In the genomic region with DNA sequence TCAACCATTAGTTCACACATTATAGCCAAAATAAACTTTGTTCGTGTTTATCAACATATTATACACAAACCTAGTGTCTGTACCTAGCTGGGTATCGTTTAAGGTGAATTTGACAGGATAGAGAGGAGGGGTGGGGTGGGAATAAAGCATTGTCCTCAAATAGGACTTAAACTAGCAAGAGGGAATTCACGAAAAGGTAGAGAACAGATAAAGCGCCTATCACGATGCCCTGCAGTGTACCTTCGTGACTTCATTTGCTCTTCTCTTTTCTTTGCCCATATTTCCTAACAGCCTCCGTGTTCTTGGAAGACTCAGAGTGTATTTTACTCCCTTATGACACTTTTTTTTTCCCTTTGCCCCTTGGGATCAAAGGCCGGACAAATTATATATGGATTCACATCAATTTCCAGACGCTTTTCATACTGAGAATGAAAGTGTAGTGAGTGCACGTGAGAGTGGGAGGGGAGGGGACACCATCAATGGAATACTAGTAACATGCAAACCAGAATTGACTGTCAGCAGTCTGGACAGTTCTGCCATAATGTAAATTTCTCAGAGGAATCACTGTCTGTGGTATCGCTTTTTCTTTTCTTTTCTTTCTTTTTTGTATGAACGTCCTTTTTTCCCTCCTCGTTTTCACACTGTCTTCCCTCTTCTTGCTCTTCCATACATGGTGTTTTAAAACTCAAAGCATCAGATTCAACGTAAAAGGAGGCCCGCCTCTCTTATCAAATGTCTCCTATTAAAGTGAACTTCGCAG, we compare ENCODE assay signal across 13 mouse cellular contexts. TPM values are rescaled to one million over a fixed set of nuclear protein-coding genes. Genes with fewer than 3 reads are reported as not detected.
DNase-seq lines count a peak whose midpoint lies in the region; ATAC-seq and TF ChIP-seq lines count a peak whose summit lies in the region.
"Had no signal": no experiment of that assay in that cellular context is flagged by ENCODE, and none has a peak within 500 bp of the region (broad histone marks: within the 10 kb centered on the region; RNA-seq: fewer than 3 reads in every experiment).

No protein-coding gene starts in this region.

- DNase-seq in hindbrain, postnatal 0 days (ENCODE audit: low spot score): no peak
- DNase-seq in embryo, embryonic 9.5 days (ENCODE audit: extremely low spot score): peak; percentile 31
- DNase-seq in induced T-regulatory cell, adult 2 months (ENCODE audit: low read depth): peak; percentile 16
- no peak for DNase-seq in thymus, postnatal 36 days
- DNase-seq in testis, postnatal 14 days (ENCODE audit: low spot score): no peak
- DNase-seq: kidney, postnatal 10 days; layer of hippocampus, postnatal 36 days; lung, postnatal 36 days had no signal

- peaks cover 75% of the 10 kb centered on the region for H3K27me3 ChIP-seq in hindbrain, embryonic 15.5 days
- H3K27me3 ChIP-seq in hindbrain, postnatal 0 days (ENCODE audit: insufficient read depth, low read length): peaks cover 79% of the 10 kb centered on the region
- peaks cover 33% of the 10 kb centered on the region for H3K27me3 ChIP-seq in midbrain, embryonic 15.5 days (replicated peaks)
- H3K27me3 ChIP-seq: CH12.LX, Patski had no signal

- H3K9me3 ChIP-seq in hindbrain, embryonic 15.5 days: no peaks in the 10 kb centered on the region
- no peaks in the 10 kb centered on the region for H3K9me3 ChIP-seq in hindbrain, postnatal 0 days (ENCODE audit: low read length)
- H3K9me3 ChIP-seq in midbrain, embryonic 15.5 days: no peaks in the 10 kb centered on the region

- no peak overlapping the region for H3K27ac ChIP-seq in hindbrain, embryonic 15.5 days (replicated peaks)
- H3K27ac ChIP-seq in hindbrain, postnatal 0 days: no peak overlapping the region
- no peak overlapping the region for H3K27ac ChIP-seq in midbrain, embryonic 15.5 days
- H3K27ac ChIP-seq: stomach, postnatal 0 days had no signal

- no peak for TF ChIP-seq CTCF in hindbrain, postnatal 0 days (IDR thresholded peaks at IDR 0.05; ENCODE audit: low read depth)

- 0 out of 2 replicates have a peak overlapping the region, but pooled peaks have one; percentile 6 for H3K4me2 ChIP-seq in hindbrain, embryonic 15.5 days
- H3K4me2 ChIP-seq in hindbrain, postnatal 0 days (ENCODE audit: low read depth, low read length): no peak overlapping the region
- H3K4me2 ChIP-seq in midbrain, embryonic 15.5 days: peak overlapping the region; percentile 76

- 3% methylated on average over 16 of the region's 16 CpGs for WGBS in hindbrain, embryonic 15.5 days
- 6% methylated on average over 16 of the region's 16 CpGs for WGBS in hindbrain, postnatal 0 days
- 6% methylated on average over 16 of the region's 16 CpGs for WGBS in midbrain, embryonic 15.5 days

- H3K4me3 ChIP-seq in hindbrain, embryonic 15.5 days: no peak overlapping the region
- H3K4me3 ChIP-seq in hindbrain, postnatal 0 days (ENCODE audit: low read length): no peak overlapping the region
- H3K4me3 ChIP-seq in midbrain, embryonic 15.5 days: peak overlapping the region; percentile 20

- H3K4me1 ChIP-seq in hindbrain, embryonic 15.5 days (replicated peaks): peaks cover 15% of the 10 kb centered on the region
- H3K4me1 ChIP-seq in hindbrain, postnatal 0 days (ENCODE audit: insufficient read depth, low read length): peaks cover 3% of the 10 kb centered on the region; the same call in 1 of the 2 replicates
- peaks cover 29% of the 10 kb centered on the region for H3K4me1 ChIP-seq in midbrain, embryonic 15.5 days

- H3K36me3 ChIP-seq in hindbrain, embryonic 15.5 days: no peaks in the 10 kb centered on the region
- no peaks in the 10 kb centered on the region for H3K36me3 ChIP-seq in hindbrain, postnatal 0 days (ENCODE audit: insufficient read depth, low read length)
- H3K36me3 ChIP-seq in midbrain, embryonic 15.5 days (replicated peaks): no peaks in the 10 kb centered on the region

- no peak for ATAC-seq in hindbrain, embryonic 15.5 days (ENCODE audit: low FRiP score, low read depth)
- ATAC-seq in hindbrain, postnatal 0 days: no peak
- no peak for ATAC-seq in midbrain, embryonic 15.5 days (replicated peaks)
- ATAC-seq: Patski had no signal

- no peak overlapping the region for H3K9ac ChIP-seq in hindbrain, embryonic 15.5 days
- no peak overlapping the region for H3K9ac ChIP-seq in hindbrain, postnatal 0 days (replicated peaks; ENCODE audit: low read length)
- H3K9ac ChIP-seq in midbrain, embryonic 15.5 days: no peak overlapping the region

RNA-seq across cellular contexts. Expression of a gene that starts 8.8 kb away (rescaled TPM):
- polyA plus RNA-seq in hindbrain, embryonic 15.5 days (2015; fragmentation: Nextera tagmentation; extraction: Ambion mirVana): 29.3 and 33.3 TPM in 2 replicates
- 23.8 and 24.1 TPM in 2 replicates for total RNA-seq in hindbrain, postnatal 0 days (2014; rRNA removed)
- polyA plus RNA-seq in hindbrain, postnatal 0 days (2015; fragmentation: Nextera tagmentation; extraction: Ambion mirVana): 31.4 and 33.3 TPM in 2 replicates
- polyA plus RNA-seq in midbrain, embryonic 15.5 days (2015; fragmentation: Nextera tagmentation; extraction: Ambion mirVana): 38.8 and 39.3 TPM in 2 replicates

RNA-seq across cellular contexts. Expression of a gene that starts 9.2 kb away (rescaled TPM):
- 23.6 and 37.9 TPM in 2 replicates for polyA plus RNA-seq in hindbrain, embryonic 15.5 days (2015; fragmentation: Nextera tagmentation; extraction: Ambion mirVana)
- total RNA-seq in hindbrain, postnatal 0 days (2014; rRNA removed): 24.0 and 33.2 TPM in 2 replicates
- polyA plus RNA-seq in hindbrain, postnatal 0 days (2015; fragmentation: Nextera tagmentation; extraction: Ambion mirVana): 13.8 and 17.6 TPM in 2 replicates
- polyA plus RNA-seq in midbrain, embryonic 15.5 days (2015; fragmentation: Nextera tagmentation; extraction: Ambion mirVana): 56.1 and 58.6 TPM in 2 replicates

Comparison
In these comparisons a context has a peak if more than half of its experiments do, and no peak if none do; other contexts are left out.
1. DNase-seq: peak in embryo, embryonic 9.5 days (single experiment) and induced T-regulatory cell, adult 2 months (single experiment); none in hindbrain, postnatal 0 days (single experiment), thymus, postnatal 36 days (0 of 2) and testis, postnatal 14 days (single experiment).